Mouse (Mus musculus): ENCODE results near the gene Gm21987.

The Gm21987 gene

GRCm38 (mm10) chr16:38392126-38392894 lies 45.5 kb downstream of the Gm21987 start:
- in situ Hi-C loops (cut with MboI, MseI): no loop called here

GRCm38 (mm10) chr16:38394191-38394618 lies 47.4 kb downstream of the Gm21987 start:
- in situ Hi-C loops (cut with MboI, MseI): no loop called here

- in situ Hi-C loops (cut with MboI, MseI): no loop called here
Measured at GRCm38 (mm10) chr16:38395060-38395730, 48.4 kb downstream of the Gm21987 start.

GRCm38 (mm10) chr16:38396155-38396554 lies 49.3 kb downstream of the Gm21987 start:
- in situ Hi-C loops (cut with MboI, MseI): no loop called here

- in situ Hi-C loops (cut with MboI, MseI): no loop called here
Measured at GRCm38 (mm10) chr16:38398266-38398665, 51.4 kb downstream of the Gm21987 start.

- in situ Hi-C loops (cut with MboI, MseI): no loop called here
Measured at GRCm38 (mm10) chr16:38399076-38399475, 52.2 kb downstream of the Gm21987 start.

GRCm38 (mm10) chr16:38399531-38400231 lies 52.8 kb downstream of the Gm21987 start:
- in situ Hi-C loops (cut with MboI, MseI): no loop called here

GRCm38 (mm10) chr16:38400311-38400960 lies 53.6 kb downstream of the Gm21987 start:
- in situ Hi-C loops (cut with MboI, MseI): no loop called here

- in situ Hi-C loops (cut with MboI, MseI): no loop called here
Measured at GRCm38 (mm10) chr16:38401468-38401867, 54.6 kb downstream of the Gm21987 start.

GRCm38 (mm10) chr16:38403639-38404038 lies 56.8 kb downstream of the Gm21987 start:
- in situ Hi-C loops (cut with MboI, MseI): no loop called here

GRCm38 (mm10) chr16:38406293-38406692 lies 59.5 kb downstream of the Gm21987 start:
- in situ Hi-C loops (cut with MboI, MseI): no loop called here

GRCm38 (mm10) chr16:38406708-38407107 lies 59.9 kb downstream of the Gm21987 start:
- in situ Hi-C loops (cut with MboI, MseI): no loop called here

GRCm38 (mm10) chr16:38407584-38407983 lies 60.7 kb downstream of the Gm21987 start:
- in situ Hi-C loops (cut with MboI, MseI): no loop called here

GRCm38 (mm10) chr16:38408416-38408815 lies 61.6 kb downstream of the Gm21987 start:
- in situ Hi-C loops (cut with MboI, MseI): no loop called here

Measured in T-helper 17 cell (primary cell).